Mouse (Mus musculus): ENCODE measurements around the gene Colgalt1.

- TF ChIP-seq CTCF (IDR thresholded peaks at IDR 0.05; ENCODE audit: extremely low read depth, insufficient read length, insufficient replicate concordance, low read depth, low read length) (no peak), POLR2A (IDR thresholded peaks at IDR 0.05; ENCODE audit: low read depth, low read length) (no peak)
Measured at GRCm38 (mm10) chr8:71658515-71659049, 47.8 kb downstream of the Colgalt1 start.

All from small intestine, adult 2 months (tissue).